In genomic region chr7:141584048-141584841, GRCm38 (mm10) we compare ENCODE assay signal across 15 mouse cellular contexts. TPM values are rescaled to one million over a fixed set of nuclear protein-coding genes. Genes with fewer than 3 reads are reported as not detected.
DNase-seq lines count a peak whose midpoint lies in the region; ATAC-seq and TF ChIP-seq lines count a peak whose summit lies in the region.
"Had no signal": no experiment of that assay in that cellular context is flagged by ENCODE, and none has a peak within 500 bp of the region (broad histone marks: within the 10 kb centered on the region; RNA-seq: fewer than 3 reads in every experiment).

No protein-coding gene starts in this region.

- no peak overlapping the region for H3K4me2 ChIP-seq in liver, postnatal 0 days (ENCODE audit: low read depth, low read length)
- H3K4me2 ChIP-seq: forebrain, embryonic 15.5 days; hindbrain, embryonic 15.5 days; midbrain, embryonic 12.5 days; neural tube, embryonic 12.5 days had no signal

- TF ChIP-seq CTCF in lung, adult 2 months (IDR thresholded peaks at IDR 0.05; ENCODE audit: insufficient read depth, low read length): 0 out of 2 replicates have a peak, but pooled peaks have one; percentile 16
- TF ChIP-seq CTCF in bone marrow, adult 2 months (IDR thresholded peaks at IDR 0.05; ENCODE audit: control insufficient read depth, insufficient read depth, low read length): peak; percentile 42; the same call in 1 of the 2 replicates
- peak; percentile 58 for TF ChIP-seq CTCF in liver, postnatal 0 days (IDR thresholded peaks at IDR 0.05; ENCODE audit: low read depth)

- H3K36me3 ChIP-seq in erythroblast, embryonic 14.5 days (ENCODE audit: control insufficient read depth): peaks cover 83% of the 10 kb centered on the region
- peaks cover 14% of the 10 kb centered on the region for H3K36me3 ChIP-seq in liver, postnatal 0 days (replicated peaks; ENCODE audit: insufficient read depth, low read length)
- H3K36me3 ChIP-seq: forebrain, embryonic 15.5 days had no signal

- TF ChIP-seq EP300 in liver, postnatal 0 days (IDR thresholded peaks at IDR 0.05; ENCODE audit: low read depth): no peak

- H3K27ac ChIP-seq in bone marrow, adult 2 months (ENCODE audit: control insufficient read depth, insufficient read depth, low read depth, low read length, poor library complexity): no peak overlapping the region
- peak overlapping the region; percentile 91 for H3K27ac ChIP-seq in liver, postnatal 0 days (ENCODE audit: low read depth)
- H3K27ac ChIP-seq: forebrain, embryonic 15.5 days; hindbrain, embryonic 15.5 days; midbrain, embryonic 12.5 days; neural tube, embryonic 12.5 days had no signal

- H3K9ac ChIP-seq in liver, postnatal 0 days (replicated peaks): no peak overlapping the region
- H3K9ac ChIP-seq: forebrain, embryonic 15.5 days; hindbrain, embryonic 15.5 days; midbrain, embryonic 12.5 days; neural tube, embryonic 12.5 days had no signal

- no peak for TF ChIP-seq POLR2A in lung, adult 2 months (IDR thresholded peaks at IDR 0.05; ENCODE audit: borderline replicate concordance, extremely low read depth, low read depth, low read length)
- no peak for TF ChIP-seq POLR2A in bone marrow, adult 2 months (IDR thresholded peaks at IDR 0.05; ENCODE audit: borderline replicate concordance, control insufficient read depth, low read depth, low read length)

- WGBS in lung, adult 2 months: 89% methylated on average over 5 of the region's 5 CpGs
- WGBS in bone marrow, adult 2 months: 74% methylated on average over 5 of the region's 5 CpGs
- WGBS in liver, postnatal 0 days (ENCODE audit: insufficient replicate concordance): 85% methylated on average over 4 of the region's 5 CpGs

- no peaks in the 10 kb centered on the region for H3K27me3 ChIP-seq in erythroblast, embryonic 14.5 days (ENCODE audit: control insufficient read depth)
- H3K27me3 ChIP-seq in liver, postnatal 0 days (ENCODE audit: insufficient read depth, low read length): no peaks in the 10 kb centered on the region
- H3K27me3 ChIP-seq: forebrain, embryonic 15.5 days; hindbrain, embryonic 15.5 days; midbrain, embryonic 12.5 days; neural tube, embryonic 12.5 days had no signal

- no peak for DNase-seq in lung, adult 2 months
- no peak for DNase-seq in lung, postnatal 36 days
- no peak for DNase-seq in liver, postnatal 0 days
- DNase-seq in urinary bladder, adult 18-20 months (ENCODE audit: low spot score in 2 of 2): no peak
- DNase-seq in cerebellum, postnatal 25 days: no peak
- DNase-seq: adrenal gland, postnatal 36 days; cerebellum, adult 11-12 months; gastrocnemius, postnatal 14 days had no signal

- H3K9me3 ChIP-seq in erythroblast, embryonic 14.5 days (ENCODE audit: control insufficient read depth, low read length): no peaks in the 10 kb centered on the region
- no peaks in the 10 kb centered on the region for H3K9me3 ChIP-seq in liver, postnatal 0 days (ENCODE audit: low read length)
- H3K9me3 ChIP-seq: forebrain, embryonic 15.5 days; hindbrain, embryonic 15.5 days; midbrain, embryonic 12.5 days; neural tube, embryonic 12.5 days had no signal

- peaks cover 95% of the 10 kb centered on the region for H3K4me1 ChIP-seq in erythroblast, embryonic 14.5 days (ENCODE audit: control insufficient read depth)
- H3K4me1 ChIP-seq in lung, adult 2 months (ENCODE audit: control insufficient read depth, insufficient read depth, low read length): no peaks in the 10 kb centered on the region; the same call in 1 of the 2 replicates
- peaks cover 2% of the 10 kb centered on the region; the same call in 1 of the 2 replicates for H3K4me1 ChIP-seq in bone marrow, adult 2 months (ENCODE audit: control insufficient read depth, insufficient read depth, low read length)
- H3K4me1 ChIP-seq in liver, postnatal 0 days (ENCODE audit: insufficient read depth): peaks cover 37% of the 10 kb centered on the region
- H3K4me1 ChIP-seq: forebrain, embryonic 15.5 days; midbrain, embryonic 12.5 days; neural tube, embryonic 12.5 days had no signal

- no peak for ATAC-seq in erythroblast, adult 5-6 weeks (replicated peaks; ENCODE audit: low FRiP score, poor library complexity, severe bottlenecking)
- ATAC-seq in liver, postnatal 0 days: no peak
- ATAC-seq: forebrain, embryonic 15.5 days had no signal

- peak overlapping the region; percentile 54 for H3K4me3 ChIP-seq in erythroblast, embryonic 14.5 days (replicated peaks)
- H3K4me3 ChIP-seq in lung, adult 2 months (replicated peaks; ENCODE audit: extremely low read depth, low read depth, low read length): no peak overlapping the region
- no peak overlapping the region for H3K4me3 ChIP-seq in bone marrow, adult 2 months (replicated peaks; ENCODE audit: control insufficient read depth, low read depth, low read length)
- H3K4me3 ChIP-seq in liver, postnatal 0 days (ENCODE audit: low read depth, low read length): no peak overlapping the region
- H3K4me3 ChIP-seq: forebrain, embryonic 15.5 days; hindbrain, embryonic 15.5 days; midbrain, embryonic 12.5 days; neural tube, embryonic 12.5 days had no signal

RNA-seq across cellular contexts. Expression of gene Ap2a2, which starts 22.3 kb away (rescaled TPM):
- polyA plus RNA-seq in erythroblast, embryonic 14.5 days (2012): 8.6 and 9.2 TPM in 2 replicates
- total RNA-seq in erythroblast, adult 5-6 weeks (2015; ENCODE audit: low replicate concordance): 39.9 and 43.4 TPM in 2 replicates
- total RNA-seq in erythroblast, adult 5-6 weeks (2017; ENCODE audit: low replicate concordance): 59.3 and 64.1 TPM in 2 replicates
- polyA plus RNA-seq in lung, adult 2 months (2012; rRNA removed): 46.3 and 58.1 TPM in 2 replicates
- polyA plus RNA-seq in bone marrow, adult 2 months (2011; ENCODE audit: insufficient read depth, insufficient read length, low replicate concordance, missing spikeins): 38.8 and 59.9 TPM in 2 replicates
- 27.8 and 33.8 TPM in 2 replicates for polyA plus RNA-seq in liver, postnatal 0 days (2015; fragmentation: Nextera tagmentation; extraction: Ambion mirVana)

RNA-seq across cellular contexts. Expression of gene Chid1, which starts 44.6 kb away (rescaled TPM):
- 1.7 and 2.6 TPM in 2 replicates for polyA plus RNA-seq in erythroblast, embryonic 14.5 days (2012)
- total RNA-seq in erythroblast, adult 5-6 weeks (2015; ENCODE audit: low replicate concordance): 4.0 and 7.5 TPM in 2 replicates
- 7.5 and 8.1 TPM in 2 replicates for total RNA-seq in erythroblast, adult 5-6 weeks (2017; ENCODE audit: low replicate concordance)
- polyA plus RNA-seq in lung, adult 2 months (2012; rRNA removed): 19.6 and 20.4 TPM in 2 replicates
- polyA plus RNA-seq in bone marrow, adult 2 months (2011; ENCODE audit: insufficient read depth, insufficient read length, low replicate concordance, missing spikeins): 5.5 and 10.9 TPM in 2 replicates
- 12.6 and 14.7 TPM in 2 replicates for polyA plus RNA-seq in liver, postnatal 0 days (2015; fragmentation: Nextera tagmentation; extraction: Ambion mirVana)
